Mouse (Mus musculus) frontal cortex, adult 2 months (tissue): ENCODE data around the gene Enho. TPM values are rescaled to one million over a fixed set of nuclear protein-coding genes. Genes with fewer than 3 reads are reported as not detected.

Experiments used
- DNase-seq, 2 experiments: peaks; one replicate each; pipeline ENCODE4 v3.0.0; 2022; ENCODE audit warnings: low spot score in 1 of 2; ENCODE audit errors: extremely low spot score in 1 of 2
- polyA plus RNA-seq: library from polyadenylated mRNA; depleted of rRNA; stranded (reverse); fragments of >200 nt; gene quantifications from 2 replicates; pipeline ENCODE4 v1.2.3, GENCODE M21; 2012

The Enho gene
- polyA plus RNA-seq, 1 experiment, result 111 TPM

GRCm38 (mm10) chr4:41665009-41665675 is 25.0 kb upstream of the Enho start:
- no peak for DNase-seq

- no peak for DNase-seq
Observed at GRCm38 (mm10) chr4:41664533-41664932, 24.4 kb upstream of the Enho start.

GRCm38 (mm10) chr4:41663614-41664013 is 23.5 kb upstream of the Enho start:
- DNase-seq, result no peak

GRCm38 (mm10) chr4:41662723-41663122 is 22.6 kb upstream of the Enho start:
- no peak for DNase-seq

GRCm38 (mm10) chr4:41660851-41661430 is 20.8 kb upstream of the Enho start:
- no peak for DNase-seq

GRCm38 (mm10) chr4:41659556-41659955 is 19.4 kb upstream of the Enho start:
- no peak for DNase-seq

- no peak for DNase-seq
Observed at GRCm38 (mm10) chr4:41658566-41659384, 18.7 kb upstream of the Enho start.

- DNase-seq, result no peak
Observed at GRCm38 (mm10) chr4:41655525-41655924, 15.4 kb upstream of the Enho start.

- DNase-seq, result peak in 1 of 2 experiments; percentile 65
Observed at GRCm38 (mm10) chr4:41654217-41654616, 14.1 kb upstream of the Enho start.

GRCm38 (mm10) chr4:41653730-41654129 is 13.6 kb upstream of the Enho start:
- no peak for DNase-seq

- peak; percentile 50 to 82 for DNase-seq
Observed at GRCm38 (mm10) chr4:41653296-41653695, 13.2 kb upstream of the Enho start.

GRCm38 (mm10) chr4:41648627-41649026 is 8.5 kb upstream of the Enho start:
- no peak for DNase-seq

- no peak for DNase-seq
Observed at GRCm38 (mm10) chr4:41648157-41648556, 8.0 kb upstream of the Enho start.

GRCm38 (mm10) chr4:41645488-41645887 is 5.4 kb upstream of the Enho start:
- peak in 1 of 2 experiments; percentile 33 for DNase-seq

GRCm38 (mm10) chr4:41641199-41641822 is 1.2 kb upstream of the Enho start:
- no peak for DNase-seq

- DNase-seq, result peak in 1 of 2 experiments; percentile 22
Observed at GRCm38 (mm10) chr4:41639214-41639841, 796 bp downstream of the Enho start.

GRCm38 (mm10) chr4:41638828-41639213 is 1.3 kb downstream of the Enho start:
- DNase-seq, result no peak

- no peak for DNase-seq
Observed at GRCm38 (mm10) chr4:41638186-41638731, 1.9 kb downstream of the Enho start.

- DNase-seq, result no peak
Observed at GRCm38 (mm10) chr4:41636882-41637635, 3.1 kb downstream of the Enho start.

GRCm38 (mm10) chr4:41636366-41636765 is 3.8 kb downstream of the Enho start:
- no peak for DNase-seq
